In the genomic region with DNA sequence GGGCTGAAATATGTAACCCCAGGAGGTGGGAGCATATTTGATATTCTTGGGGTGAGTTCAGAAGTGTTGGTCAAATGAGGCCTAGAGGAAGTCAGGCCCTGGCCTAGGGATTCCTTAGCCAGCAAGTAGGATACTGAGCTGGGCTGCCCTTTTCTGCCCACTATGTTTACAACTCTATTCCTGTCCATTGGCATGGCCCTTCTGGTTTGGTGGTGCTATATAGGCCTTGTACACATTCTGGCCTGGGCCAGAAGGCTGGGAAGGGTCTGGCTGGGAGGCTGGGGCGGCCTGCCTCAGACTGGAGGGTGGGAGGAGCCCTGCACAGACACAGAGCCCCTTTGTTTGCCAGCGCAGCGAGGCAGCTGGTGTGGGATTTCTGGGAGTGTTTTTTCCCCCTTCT, we compare ENCODE assay signal across 8 mouse cellular contexts. TPM values are rescaled to one million over a fixed set of nuclear protein-coding genes. Genes with fewer than 3 reads are reported as not detected.
DNase-seq lines count a peak whose midpoint lies in the region; ATAC-seq and TF ChIP-seq lines count a peak whose summit lies in the region.
"Had no signal": no experiment of that assay in that cellular context is flagged by ENCODE, and none has a peak within 500 bp of the region (broad histone marks: within the 10 kb centered on the region; RNA-seq: fewer than 3 reads in every experiment).

No protein-coding gene starts in this region.

- H3K27me3 ChIP-seq in lung, embryonic 16.5 days (ENCODE audit: control insufficient read depth, insufficient read depth, low read depth, low read length), result no peaks in the 10 kb centered on the region
- H3K27me3 ChIP-seq in lung, postnatal 0 days (replicated peaks; ENCODE audit: insufficient read depth, low read length), result no peaks in the 10 kb centered on the region
- H3K27me3 ChIP-seq in forebrain, embryonic 12.5 days, result no peaks in the 10 kb centered on the region
- no peaks in the 10 kb centered on the region for H3K27me3 ChIP-seq in limb, embryonic 14.5 days (ENCODE audit: control insufficient read depth, insufficient read depth, low read length)
- H3K27me3 ChIP-seq in stomach, embryonic 15.5 days (replicated peaks), result no peaks in the 10 kb centered on the region

- H3K36me3 ChIP-seq in lung, embryonic 16.5 days (ENCODE audit: control insufficient read depth, insufficient read depth, low read length), result no peaks in the 10 kb centered on the region
- H3K36me3 ChIP-seq in lung, postnatal 0 days (ENCODE audit: insufficient read depth, low read length), result no peaks in the 10 kb centered on the region
- no peaks in the 10 kb centered on the region for H3K36me3 ChIP-seq in forebrain, embryonic 12.5 days (replicated peaks)
- H3K36me3 ChIP-seq in limb, embryonic 14.5 days (ENCODE audit: control insufficient read depth, insufficient read depth, low read length), result no peaks in the 10 kb centered on the region
- no peaks in the 10 kb centered on the region for H3K36me3 ChIP-seq in stomach, embryonic 15.5 days

- peak overlapping the region; percentile 55 for H3K27ac ChIP-seq in lung, embryonic 16.5 days (ENCODE audit: low read length)
- no peak overlapping the region for H3K27ac ChIP-seq in lung, postnatal 0 days (ENCODE audit: low read length)
- H3K27ac ChIP-seq in forebrain, embryonic 12.5 days, result peak overlapping the region; percentile 90
- peak overlapping the region; percentile 93 for H3K27ac ChIP-seq in limb, embryonic 14.5 days (replicated peaks; ENCODE audit: low read depth, low read length)
- H3K27ac ChIP-seq in stomach, embryonic 15.5 days, result peak overlapping the region; percentile 60; the same call in 1 of the 2 replicates

- ATAC-seq in lung, embryonic 16.5 days (ENCODE audit: low read depth), result peak; percentile 43; the same call in 1 of the 2 replicates
- ATAC-seq in lung, postnatal 0 days, result no peak
- ATAC-seq in forebrain, embryonic 12.5 days (ENCODE audit: low FRiP score), result peak; percentile 87
- peak; percentile 73; the same call in 1 of the 2 replicates for ATAC-seq in limb, embryonic 14.5 days (ENCODE audit: low FRiP score, low read depth)
- 0 out of 2 replicates have a peak, but pooled peaks have one; percentile 43 for ATAC-seq in stomach, embryonic 15.5 days (ENCODE audit: insufficient read depth, low FRiP score, low read depth)

- TF ChIP-seq CTCF in lung, postnatal 0 days (IDR thresholded peaks at IDR 0.05), result no peak

- no peak overlapping the region for H3K4me3 ChIP-seq in lung, embryonic 16.5 days (ENCODE audit: low read length)
- H3K4me3 ChIP-seq in lung, postnatal 0 days (ENCODE audit: low read depth, low read length), result no peak overlapping the region
- no peak overlapping the region for H3K4me3 ChIP-seq in forebrain, embryonic 12.5 days (replicated peaks)
- H3K4me3 ChIP-seq in limb, embryonic 14.5 days (replicated peaks; ENCODE audit: low read length), result no peak overlapping the region
- H3K4me3 ChIP-seq in stomach, embryonic 15.5 days (replicated peaks), result no peak overlapping the region

- no peaks in the 10 kb centered on the region for H3K9me3 ChIP-seq in lung, embryonic 16.5 days (ENCODE audit: control insufficient read depth, low read length)
- H3K9me3 ChIP-seq in lung, postnatal 0 days (ENCODE audit: low read length), result no peaks in the 10 kb centered on the region
- H3K9me3 ChIP-seq in forebrain, embryonic 12.5 days, result no peaks in the 10 kb centered on the region
- H3K9me3 ChIP-seq in limb, embryonic 14.5 days (ENCODE audit: control insufficient read depth, low read length), result no peaks in the 10 kb centered on the region
- H3K9me3 ChIP-seq in stomach, embryonic 15.5 days, result no peaks in the 10 kb centered on the region

- no peak for TF ChIP-seq EP300 in lung, postnatal 0 days (IDR thresholded peaks at IDR 0.05)

- H3K9ac ChIP-seq in lung, embryonic 16.5 days (ENCODE audit: low read length), result no peak overlapping the region
- no peak overlapping the region for H3K9ac ChIP-seq in lung, postnatal 0 days (replicated peaks; ENCODE audit: low read depth)
- H3K9ac ChIP-seq in forebrain, embryonic 12.5 days, result peak overlapping the region; percentile 40; the same call in 1 of the 2 replicates
- peak overlapping the region; percentile 36 for H3K9ac ChIP-seq in limb, embryonic 14.5 days (ENCODE audit: low read depth, low read length, severe bottlenecking)
- H3K9ac ChIP-seq in stomach, embryonic 15.5 days, result no peak overlapping the region

- H3K4me2 ChIP-seq in lung, embryonic 16.5 days (ENCODE audit: low read depth, low read length), result no peak overlapping the region
- H3K4me2 ChIP-seq in lung, postnatal 0 days (replicated peaks; ENCODE audit: low read depth, low read length), result no peak overlapping the region
- peak overlapping the region; percentile 19; the same call in 1 of the 2 replicates for H3K4me2 ChIP-seq in forebrain, embryonic 12.5 days
- 0 out of 2 replicates have a peak overlapping the region, but pooled peaks have one; percentile 11 for H3K4me2 ChIP-seq in limb, embryonic 14.5 days (replicated peaks; ENCODE audit: low read depth, low read length, severe bottlenecking)
- H3K4me2 ChIP-seq in stomach, embryonic 15.5 days, result no peak overlapping the region

- TF ChIP-seq POLR2A in limb, embryonic 14.5 days (IDR thresholded peaks at IDR 0.05; ENCODE audit: borderline replicate concordance, extremely low read depth, insufficient read depth, insufficient read length), result no peak

- WGBS in lung, embryonic 16.5 days, result 24% methylated on average over 3 of the region's 3 CpGs
- whole genome bisulfite sequencing in lung, postnatal 0 days, result 49% methylated on average over 3 of the region's 3 CpGs
- 0% methylated on average over 3 of the region's 3 CpGs for WGBS in forebrain, embryonic 12.5 days
- 11% methylated on average over 3 of the region's 3 CpGs for WGBS in limb, embryonic 14.5 days
- 12% methylated on average over 3 of the region's 3 CpGs for WGBS in stomach, embryonic 15.5 days

- DNase-seq in lung, postnatal 0 days (ENCODE audit: low spot score), result no peak
- peak; percentile 51 for DNase-seq in limb, embryonic 14.5 days (ENCODE audit: low spot score)
- DNase-seq in adrenal gland, adult 8-10 months, result no peak
- no peak for DNase-seq in lung, postnatal 25 days (ENCODE audit: low spot score)
- DNase-seq: kidney, postnatal 4 days had no signal

- H3K4me1 ChIP-seq in lung, embryonic 16.5 days (replicated peaks; ENCODE audit: control insufficient read depth, insufficient read depth, low read length), result peaks cover 34% of the 10 kb centered on the region
- H3K4me1 ChIP-seq in lung, postnatal 0 days (ENCODE audit: insufficient read depth, low read depth, low read length), result peaks cover 8% of the 10 kb centered on the region
- H3K4me1 ChIP-seq in forebrain, embryonic 12.5 days, result peaks cover 60% of the 10 kb centered on the region
- H3K4me1 ChIP-seq in limb, embryonic 14.5 days (ENCODE audit: control insufficient read depth, insufficient read depth, low read length), result peaks cover 54% of the 10 kb centered on the region
- H3K4me1 ChIP-seq in stomach, embryonic 15.5 days, result peaks cover 35% of the 10 kb centered on the region

RNA-seq across cellular contexts. Expression of gene Smox, which starts 15.1 kb away (rescaled TPM):
- 32.8 and 32.9 TPM in 2 replicates for polyA plus RNA-seq in lung, embryonic 16.5 days (2015; fragmentation: Nextera tagmentation; extraction: Ambion mirVana)
- 31.0 and 31.1 TPM in 2 replicates for polyA plus RNA-seq in lung, postnatal 0 days (2015; fragmentation: Nextera tagmentation; extraction: Ambion mirVana)
- polyA plus RNA-seq in forebrain, embryonic 12.5 days (2016; fragmentation: Nextera tagmentation; extraction: Ambion mirVana), result 46.2 and 49.5 TPM in 2 replicates
- polyA plus RNA-seq in limb, embryonic 14.5 days (2012; rRNA removed), result 68.8 and 70.7 TPM in 2 replicates
- polyA plus RNA-seq in limb, embryonic 14.5 days (2014; fragmentation: Nextera tagmentation; extraction: Ambion mirVana), result 37.9 and 44.3 TPM in 2 replicates
- polyA plus RNA-seq in stomach, embryonic 15.5 days (2015; fragmentation: Nextera tagmentation; extraction: Ambion mirVana), result 32.8 and 41.6 TPM in 2 replicates
- total RNA-seq in adrenal gland, adult 8-10 months (2022), result 10 to 100 TPM; 22.9 to 53.4 (median 33.3) TPM

RNA-seq across cellular contexts. Expression of gene Adra1d, which starts 55.7 kb away (rescaled TPM):
- 1.8 and 2.0 TPM in 2 replicates for polyA plus RNA-seq in lung, embryonic 16.5 days (2015; fragmentation: Nextera tagmentation; extraction: Ambion mirVana)
- polyA plus RNA-seq in lung, postnatal 0 days (2015; fragmentation: Nextera tagmentation; extraction: Ambion mirVana), result 1.6 and 2.4 TPM in 2 replicates
- polyA plus RNA-seq in forebrain, embryonic 12.5 days (2016; fragmentation: Nextera tagmentation; extraction: Ambion mirVana), result not detected in 2 replicates
- polyA plus RNA-seq in limb, embryonic 14.5 days (2012; rRNA removed), result 1.0 and 2.3 TPM in 2 replicates
- polyA plus RNA-seq in limb, embryonic 14.5 days (2014; fragmentation: Nextera tagmentation; extraction: Ambion mirVana), result 0.63 and 0.94 TPM in 2 replicates
- 0.85 and 0.96 TPM in 2 replicates for polyA plus RNA-seq in stomach, embryonic 15.5 days (2015; fragmentation: Nextera tagmentation; extraction: Ambion mirVana)
- total RNA-seq in adrenal gland, adult 8-10 months (2022), result 10 to 100 TPM; 23.6 to 36.8 (median 35.1) TPM

Comparison
In these comparisons a context has a peak if more than half of its experiments do, and no peak if none do; other contexts are left out.
1. H3K4me2 ChIP-seq: peak in forebrain, embryonic 12.5 days (single experiment) and limb, embryonic 14.5 days (single experiment); none in lung, embryonic 16.5 days (single experiment), lung, postnatal 0 days (single experiment) and stomach, embryonic 15.5 days (single experiment).
2. H3K9ac ChIP-seq: peak in forebrain, embryonic 12.5 days (single experiment) and limb, embryonic 14.5 days (single experiment); none in lung, embryonic 16.5 days (single experiment), lung, postnatal 0 days (single experiment) and stomach, embryonic 15.5 days (single experiment).